Mouse (Mus musculus): ENCODE data around the gene Lifr. TPM values are rescaled to one million over a fixed set of nuclear protein-coding genes. Genes with fewer than 3 reads are reported as not detected.

The Lifr gene
- polyA plus RNA-seq, 1 experiment from 2014 or later = 2.0 TPM

- Histone ChIP-seq H3K4me3 (ENCODE audit: inconsistent target) (no peak overlapping the region), H3K27ac (no peak overlapping the region), H3K36me3 (ENCODE audit: inconsistent target) (no peaks in the 10 kb centered on the region), H3K79me2 (ENCODE audit: inconsistent target) (no peaks in the 10 kb centered on the region)
- whole genome bisulfite sequencing (ENCODE audit: missing documents) = 86% methylated on average over 3 of the region's 3 CpGs
Observed at GRCm38 (mm10) chr15:7066752-7067151, 23.7 kb upstream of the Lifr start.

- H3K27ac ChIP-seq = no peak overlapping the region
- 91% methylated on average over 7 of the region's 7 CpGs for WGBS (ENCODE audit: missing documents)
- no peaks in the 10 kb centered on the region for H3K79me2 ChIP-seq (ENCODE audit: inconsistent target)
- no peak overlapping the region for H3K4me3 ChIP-seq (ENCODE audit: inconsistent target)
- no peaks in the 10 kb centered on the region for H3K36me3 ChIP-seq (ENCODE audit: inconsistent target)
Observed at GRCm38 (mm10) chr15:7069374-7069773, 21.0 kb upstream of the Lifr start.

- no peak overlapping the region for H3K4me3 ChIP-seq (ENCODE audit: inconsistent target)
- no peaks in the 10 kb centered on the region for H3K36me3 ChIP-seq (ENCODE audit: inconsistent target)
- no peak overlapping the region for H3K27ac ChIP-seq
- no peaks in the 10 kb centered on the region for H3K79me2 ChIP-seq (ENCODE audit: inconsistent target)
- 63% methylated on average over 6 of the region's 6 CpGs for WGBS (ENCODE audit: missing documents)
Observed at GRCm38 (mm10) chr15:7070199-7070794, 20.1 kb upstream of the Lifr start.

- Histone ChIP-seq H3K79me2 (ENCODE audit: inconsistent target) (no peaks in the 10 kb centered on the region), H3K36me3 (ENCODE audit: inconsistent target) (no peaks in the 10 kb centered on the region), H3K27ac (no peak overlapping the region), H3K4me3 (ENCODE audit: inconsistent target) (no peak overlapping the region)
- 61% methylated on average over 3 of the region's 3 CpGs for WGBS (ENCODE audit: missing documents)
Observed at GRCm38 (mm10) chr15:7073269-7073668, 17.1 kb upstream of the Lifr start.

- Histone ChIP-seq H3K79me2 (ENCODE audit: inconsistent target) (no peaks in the 10 kb centered on the region), H3K36me3 (ENCODE audit: inconsistent target) (no peaks in the 10 kb centered on the region), H3K27ac (no peak overlapping the region), H3K4me3 (ENCODE audit: inconsistent target) (no peak overlapping the region)
- WGBS (ENCODE audit: missing documents) = 95% methylated on average over 6 of the region's 6 CpGs
Observed at GRCm38 (mm10) chr15:7075185-7075584, 15.2 kb upstream of the Lifr start.

- Histone ChIP-seq H3K79me2 (ENCODE audit: inconsistent target) (no peaks in the 10 kb centered on the region), H3K27ac (no peak overlapping the region), H3K4me3 (ENCODE audit: inconsistent target) (no peak overlapping the region), H3K36me3 (ENCODE audit: inconsistent target) (no peaks in the 10 kb centered on the region)
- 93% methylated on average over 2 of the region's 2 CpGs for WGBS (ENCODE audit: missing documents)
Observed at GRCm38 (mm10) chr15:7078356-7078755, 12.1 kb upstream of the Lifr start.

- Histone ChIP-seq H3K27ac (no peak overlapping the region), H3K79me2 (ENCODE audit: inconsistent target) (no peaks in the 10 kb centered on the region), H3K4me3 (ENCODE audit: inconsistent target) (no peak overlapping the region), H3K36me3 (ENCODE audit: inconsistent target) (no peaks in the 10 kb centered on the region)
- WGBS (ENCODE audit: missing documents) = 86% methylated on average over 4 of the region's 4 CpGs
Observed at GRCm38 (mm10) chr15:7079631-7080337, 10.6 kb upstream of the Lifr start.

- no peak overlapping the region for H3K27ac ChIP-seq
- no peaks in the 10 kb centered on the region for H3K36me3 ChIP-seq (ENCODE audit: inconsistent target)
- H3K79me2 ChIP-seq (ENCODE audit: inconsistent target) = no peaks in the 10 kb centered on the region
- 91% methylated on average over 9 of the region's 15 CpGs for WGBS (ENCODE audit: missing documents)
- no peak overlapping the region for H3K4me3 ChIP-seq (ENCODE audit: inconsistent target)
Observed at GRCm38 (mm10) chr15:7080916-7081626, 9.3 kb upstream of the Lifr start.

- Histone ChIP-seq H3K27ac (no peak overlapping the region), H3K79me2 (ENCODE audit: inconsistent target) (no peaks in the 10 kb centered on the region), H3K4me3 (ENCODE audit: inconsistent target) (no peak overlapping the region), H3K36me3 (ENCODE audit: inconsistent target) (no peaks in the 10 kb centered on the region)
- WGBS (ENCODE audit: missing documents) = 69% methylated on average over 14 of the region's 15 CpGs
Observed at GRCm38 (mm10) chr15:7081795-7082194, 8.6 kb upstream of the Lifr start.

GRCm38 (mm10) chr15:7082901-7083300 lies 7.5 kb upstream of the Lifr start:
- H3K36me3 ChIP-seq (ENCODE audit: inconsistent target) = no peaks in the 10 kb centered on the region
- H3K4me3 ChIP-seq (ENCODE audit: inconsistent target) = no peak overlapping the region
- H3K27ac ChIP-seq = no peak overlapping the region
- WGBS (ENCODE audit: missing documents) = 89% methylated on average over 3 of the region's 3 CpGs
- no peaks in the 10 kb centered on the region for H3K79me2 ChIP-seq (ENCODE audit: inconsistent target)

- Histone ChIP-seq H3K4me3 (ENCODE audit: inconsistent target) (no peak overlapping the region), H3K27ac (peak overlapping the region; percentile 81), H3K36me3 (ENCODE audit: inconsistent target) (no peaks in the 10 kb centered on the region), H3K79me2 (ENCODE audit: inconsistent target) (no peaks in the 10 kb centered on the region)
- WGBS (ENCODE audit: missing documents) = 0% methylated on average over 8 of the region's 8 CpGs
Observed at GRCm38 (mm10) chr15:7084780-7085497, 5.5 kb upstream of the Lifr start.

GRCm38 (mm10) chr15:7088691-7089090 lies 1.7 kb upstream of the Lifr start:
- Histone ChIP-seq H3K36me3 (ENCODE audit: inconsistent target) (no peaks in the 10 kb centered on the region), H3K79me2 (ENCODE audit: inconsistent target) (no peaks in the 10 kb centered on the region), H3K27ac (peak overlapping the region; percentile 63), H3K4me3 (ENCODE audit: inconsistent target) (no peak overlapping the region)
- WGBS (ENCODE audit: missing documents) = 4% methylated on average over 2 of the region's 2 CpGs

- H3K4me3 ChIP-seq (ENCODE audit: inconsistent target) = no peak overlapping the region
- no peaks in the 10 kb centered on the region for H3K36me3 ChIP-seq (ENCODE audit: inconsistent target)
- H3K27ac ChIP-seq = peak overlapping the region; percentile 75
- WGBS (ENCODE audit: missing documents) = 5% methylated on average over 8 of the region's 8 CpGs
- no peaks in the 10 kb centered on the region for H3K79me2 ChIP-seq (ENCODE audit: inconsistent target)
Observed at GRCm38 (mm10) chr15:7092321-7092720, 1.9 kb downstream of the Lifr start.

- H3K36me3 ChIP-seq (ENCODE audit: inconsistent target) = no peaks in the 10 kb centered on the region
- no peak overlapping the region for H3K27ac ChIP-seq
- no peaks in the 10 kb centered on the region for H3K79me2 ChIP-seq (ENCODE audit: inconsistent target)
- no peak overlapping the region for H3K4me3 ChIP-seq (ENCODE audit: inconsistent target)
- 85% methylated on average over 1 of the region's 1 CpGs for WGBS (ENCODE audit: missing documents)
Observed at GRCm38 (mm10) chr15:7099406-7099805, 9.0 kb downstream of the Lifr start.

GRCm38 (mm10) chr15:7100226-7100625 lies 9.8 kb downstream of the Lifr start:
- Histone ChIP-seq H3K79me2 (ENCODE audit: inconsistent target) (no peaks in the 10 kb centered on the region), H3K36me3 (ENCODE audit: inconsistent target) (no peaks in the 10 kb centered on the region), H3K27ac (no peak overlapping the region), H3K4me3 (ENCODE audit: inconsistent target) (no peak overlapping the region)
- 94% methylated on average over 6 of the region's 6 CpGs for WGBS (ENCODE audit: missing documents)
